Mouse (Mus musculus) limb, embryonic 15.5 days (tissue): ENCODE results near the gene Ttl. TPM values are rescaled to one million over a fixed set of nuclear protein-coding genes. Genes with fewer than 3 reads are reported as not detected.
A peak's percentile ranks its signal among the peaks of the same experiment; 100 is the strongest.

Experiments used
- ATAC-seq: fragments of 200-750 bp; cut with Nextera tagmentation; 2 replicates; pipeline ENCODE4 v1.8.0; 2017; ENCODE audit warnings: low read depth, moderate TSS enrichment; ENCODE audit not compliant: insufficient number of reproducible peaks, low FRiP score, low TSS enrichment
- H3K27ac ChIP-seq: fragments of 300-500 bp; sonication (generic); 2 replicates; pipeline ENCODE4 v1.5.1; 2015; ENCODE audit warnings: moderate library complexity, mild to moderate bottlenecking, inconsistent platforms
- H3K27me3 ChIP-seq: fragments of 300-500 bp; sonication (generic); 2 replicates; pipeline ENCODE4 v1.6.1; 2015; ENCODE audit warnings: inconsistent platforms
- H3K36me3 ChIP-seq: fragments of 300-500 bp; sonication (generic); 2 replicates; pipeline ENCODE4 v1.6.1; 2015; ENCODE audit warnings: inconsistent platforms
- H3K4me1 ChIP-seq: fragments of 300-500 bp; sonication (generic); 2 replicates; pipeline ENCODE4 v1.6.1; 2015; ENCODE audit warnings: inconsistent platforms
- H3K4me2 ChIP-seq: fragments of 300-500 bp; sonication (generic); 2 replicates; pipeline ENCODE4 v1.6.1; 2015; ENCODE audit warnings: mild to moderate bottlenecking, inconsistent platforms
- H3K4me3 ChIP-seq: fragments of 300-500 bp; sonication (generic); 2 replicates; pipeline ENCODE4 v1.5.1; 2015; ENCODE audit warnings: mild to moderate bottlenecking, inconsistent platforms
- H3K9ac ChIP-seq: fragments of 300-500 bp; sonication (generic); 2 replicates; pipeline ENCODE4 v1.6.1; 2015; ENCODE audit warnings: inconsistent platforms
- H3K9me3 ChIP-seq: fragments of 300-500 bp; sonication (generic); 2 replicates; pipeline ENCODE4 v1.6.1; 2016; ENCODE audit warnings: inconsistent platforms
- WGBS: fragments of 180-500 bp; shearing (Covaris S2); methylation state at CpG from one replicate; pipeline ENCODE4 v1.1.7; 2015; 5-methylcytosine and 5-hydroxymethylcytosine counted together
- polyA plus RNA-seq: library from polyadenylated mRNA; unstranded; fragments of >200 nt; fragmentation: Nextera tagmentation; extraction: Ambion mirVana; gene quantifications from 2 replicates; pipeline ENCODE4 v1.2.1, GENCODE M21; 2015

Ttl gene
- polyA plus RNA-seq, 1 experiment from 2014 or later: 17.2 TPM

DNA sequence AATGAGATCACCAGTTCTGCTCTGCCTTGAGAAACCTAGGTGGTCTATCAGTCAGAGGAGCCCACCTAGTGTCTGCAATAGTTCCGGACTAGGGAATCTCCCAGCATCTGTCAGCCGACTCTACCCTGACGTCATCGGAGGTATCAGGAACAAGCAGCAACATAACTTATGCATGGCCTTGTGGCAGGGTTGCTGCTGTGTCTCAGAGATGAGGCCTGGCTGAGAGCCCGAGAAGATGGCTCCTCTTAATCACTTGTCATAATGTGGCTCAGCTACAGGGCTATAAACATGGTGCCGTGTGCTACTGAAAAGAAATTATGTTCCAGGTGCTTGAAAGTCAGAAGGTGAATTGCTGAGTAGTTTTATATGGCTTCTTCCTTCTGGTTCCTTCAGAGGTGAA, 10.0 kb upstream of the Ttl start:
- H3K4me2 ChIP-seq: no peak overlapping the region
- WGBS: 84% methylated on average over 6 of the region's 6 CpGs
- no peak overlapping the region for H3K4me3 ChIP-seq
- no peaks in the 10 kb centered on the region for H3K9me3 ChIP-seq
- H3K9ac ChIP-seq: no peak overlapping the region
- H3K27ac ChIP-seq: no peak overlapping the region
- no peaks in the 10 kb centered on the region for H3K4me1 ChIP-seq
- H3K36me3 ChIP-seq: no peaks in the 10 kb centered on the region
- H3K27me3 ChIP-seq: no peaks in the 10 kb centered on the region
- no peak for ATAC-seq

DNA sequence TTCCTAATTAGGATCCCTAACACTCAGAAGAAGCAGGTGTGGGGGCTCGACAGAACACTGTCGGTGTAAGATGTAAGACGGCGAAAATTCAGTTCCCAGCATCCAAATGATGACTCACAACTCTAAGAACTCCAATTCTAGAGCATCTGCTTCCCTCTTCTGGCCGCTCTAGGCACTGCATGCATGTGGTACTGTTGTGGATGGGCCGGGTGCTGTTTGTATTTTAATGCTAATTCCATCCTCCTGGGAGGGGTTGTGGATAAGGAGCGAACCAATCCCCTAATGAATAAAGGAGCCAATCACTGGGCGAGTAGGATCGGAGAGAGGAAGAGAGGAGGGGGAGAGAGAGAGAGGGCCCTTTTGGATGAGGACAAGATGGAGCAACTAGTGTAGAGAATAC, 9.1 kb upstream of the Ttl start:
- no peaks in the 10 kb centered on the region for H3K36me3 ChIP-seq
- ATAC-seq: no peak
- WGBS: 53% methylated on average over 9 of the region's 9 CpGs
- H3K4me2 ChIP-seq: no peak overlapping the region
- no peaks in the 10 kb centered on the region for H3K27me3 ChIP-seq
- H3K9ac ChIP-seq: no peak overlapping the region
- no peak overlapping the region for H3K4me3 ChIP-seq
- H3K4me1 ChIP-seq: no peaks in the 10 kb centered on the region
- no peak overlapping the region for H3K27ac ChIP-seq
- H3K9me3 ChIP-seq: no peaks in the 10 kb centered on the region

GRCm38 (mm10) chr2:129057256-129057655, 8.5 kb upstream of the Ttl start:
- 92% methylated on average over 8 of the region's 8 CpGs for WGBS
- H3K27ac ChIP-seq: no peak overlapping the region

GRCm38 (mm10) chr2:129057920-129058361, 7.8 kb upstream of the Ttl start:
- Histone ChIP-seq H3K36me3 (no peaks in the 10 kb centered on the region), H3K9ac (no peak overlapping the region), H3K4me1 (no peaks in the 10 kb centered on the region), H3K27ac (no peak overlapping the region), H3K4me3 (no peak overlapping the region), H3K4me2 (no peak overlapping the region), H3K27me3 (no peaks in the 10 kb centered on the region), H3K9me3 (no peaks in the 10 kb centered on the region)
- WGBS: 83% methylated on average over 6 of the region's 6 CpGs
- ATAC-seq: no peak

More at GRCm38 (mm10) chr2:129057256-129057655, 8.5 kb upstream of the Ttl start:
- Histone ChIP-seq H3K4me3 (no peak overlapping the region), H3K4me2 (no peak overlapping the region), H3K9ac (no peak overlapping the region), H3K9me3 (no peaks in the 10 kb centered on the region), H3K4me1 (no peaks in the 10 kb centered on the region), H3K36me3 (no peaks in the 10 kb centered on the region), H3K27me3 (no peaks in the 10 kb centered on the region)
- ATAC-seq: no peak

DNA sequence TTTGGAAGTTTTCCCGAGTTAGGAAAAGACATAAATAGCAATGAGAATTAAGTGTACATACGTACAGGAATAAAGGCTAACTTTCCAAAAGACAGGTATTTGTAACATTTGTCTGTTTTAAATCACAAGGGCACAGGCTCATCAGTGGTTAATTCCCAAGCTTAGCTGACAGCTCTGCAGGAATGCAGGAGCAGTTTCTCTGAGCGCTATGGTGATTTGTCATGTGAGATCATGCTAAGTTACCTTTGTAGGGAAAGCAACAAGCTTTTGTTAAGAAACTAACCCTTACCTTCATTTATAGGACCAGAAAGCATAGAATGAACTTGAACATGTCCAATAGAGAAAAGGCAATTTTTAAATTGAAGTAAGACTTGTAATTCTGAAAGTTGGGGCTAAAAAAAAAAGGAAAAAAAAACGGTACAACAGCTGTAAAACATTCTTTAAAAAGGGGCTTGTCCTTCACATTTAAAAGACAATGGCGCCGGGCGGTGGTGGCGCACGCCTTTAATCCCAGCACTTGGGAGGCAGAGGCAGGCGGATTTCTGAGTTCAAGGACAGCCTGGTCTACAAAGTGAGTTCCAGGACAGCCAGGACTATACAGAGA, 4.2 kb upstream of the Ttl start:
- 71% methylated on average over 10 of the region's 10 CpGs for WGBS
- Histone ChIP-seq H3K27ac (no peak overlapping the region), H3K36me3 (no peaks in the 10 kb centered on the region), H3K4me1 (peaks cover 2% of the 10 kb centered on the region), H3K4me3 (no peak overlapping the region), H3K4me2 (no peak overlapping the region), H3K9ac (no peak overlapping the region), H3K27me3 (no peaks in the 10 kb centered on the region), H3K9me3 (no peaks in the 10 kb centered on the region)
- no peak for ATAC-seq

- H3K9ac ChIP-seq: peak overlapping the region; percentile 79
- peak; percentile 77 for ATAC-seq
- H3K36me3 ChIP-seq: peaks cover 6% of the 10 kb centered on the region; the same call in 1 of the 2 replicates
- peak overlapping the region; percentile 91 for H3K4me3 ChIP-seq
- under 1% methylated on average over 20 of the region's 20 CpGs for WGBS
- H3K4me1 ChIP-seq: peaks cover 14% of the 10 kb centered on the region
- H3K4me2 ChIP-seq: peak overlapping the region; percentile 84
- peak overlapping the region; percentile 86 for H3K27ac ChIP-seq
- no peaks in the 10 kb centered on the region for H3K27me3 ChIP-seq
- H3K9me3 ChIP-seq: no peaks in the 10 kb centered on the region
These were observed 584 bp downstream of the Ttl start for GRCm38 (mm10) chr2:129066326-129066725.

GRCm38 (mm10) chr2:129070296-129070695, 4.6 kb downstream of the Ttl start:
- no peak for ATAC-seq

GRCm38 (mm10) chr2:129078313-129078712, 12.6 kb downstream of the Ttl start:
- WGBS: 85% methylated on average over 3 of the region's 3 CpGs
- no peaks in the 10 kb centered on the region for H3K4me1 ChIP-seq
- H3K27me3 ChIP-seq: no peaks in the 10 kb centered on the region
- H3K9me3 ChIP-seq: no peaks in the 10 kb centered on the region
- peaks cover 48% of the 10 kb centered on the region for H3K36me3 ChIP-seq
- H3K4me2 ChIP-seq: no peak overlapping the region
- H3K9ac ChIP-seq: no peak overlapping the region
- no peak for ATAC-seq
- no peak overlapping the region for H3K4me3 ChIP-seq
- no peak overlapping the region for H3K27ac ChIP-seq

More at GRCm38 (mm10) chr2:129070296-129070695, 4.6 kb downstream of the Ttl start:
- 86% methylated on average over 3 of the region's 3 CpGs for WGBS
- no peaks in the 10 kb centered on the region for H3K9me3 ChIP-seq
- no peak overlapping the region for H3K4me3 ChIP-seq
- peaks cover 6% of the 10 kb centered on the region; the same call in 1 of the 2 replicates for H3K36me3 ChIP-seq
- no peak overlapping the region for H3K4me2 ChIP-seq
- no peak overlapping the region for H3K27ac ChIP-seq
- H3K27me3 ChIP-seq: no peaks in the 10 kb centered on the region
- peaks cover 14% of the 10 kb centered on the region for H3K4me1 ChIP-seq
- H3K9ac ChIP-seq: no peak overlapping the region

DNA sequence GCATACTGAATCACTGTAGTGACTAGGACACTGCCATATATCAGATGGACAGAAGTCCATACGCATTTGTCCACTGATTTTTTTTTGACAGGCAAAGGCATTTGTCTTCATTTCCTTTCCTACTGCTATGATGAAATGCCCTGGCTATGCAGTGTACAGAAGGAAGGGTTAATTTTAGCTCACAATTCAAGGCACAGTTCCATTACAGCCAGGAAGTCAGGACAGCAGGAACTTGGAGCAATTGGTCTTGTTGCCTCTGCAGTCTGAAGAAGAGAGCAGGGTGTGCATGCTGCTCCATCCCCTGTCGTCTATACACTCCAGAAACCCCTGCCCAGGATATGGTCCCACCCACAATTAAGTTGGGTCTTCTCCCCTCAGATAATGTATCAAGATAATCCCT, 13.5 kb downstream of the Ttl start:
- 74% methylated on average over 2 of the region's 2 CpGs for WGBS
- H3K9me3 ChIP-seq: no peaks in the 10 kb centered on the region
- no peaks in the 10 kb centered on the region for H3K4me1 ChIP-seq
- H3K27ac ChIP-seq: no peak overlapping the region
- no peak for ATAC-seq
- no peaks in the 10 kb centered on the region for H3K27me3 ChIP-seq
- no peak overlapping the region for H3K9ac ChIP-seq
- no peak overlapping the region for H3K4me3 ChIP-seq
- no peak overlapping the region for H3K4me2 ChIP-seq
- H3K36me3 ChIP-seq: peaks cover 48% of the 10 kb centered on the region

- H3K36me3 ChIP-seq: peaks cover 58% of the 10 kb centered on the region
- ATAC-seq: no peak
- WGBS: 70% methylated on average over 13 of the region's 13 CpGs
- H3K27me3 ChIP-seq: no peaks in the 10 kb centered on the region
- H3K9me3 ChIP-seq: no peaks in the 10 kb centered on the region
- H3K9ac ChIP-seq: no peak overlapping the region
- no peak overlapping the region for H3K27ac ChIP-seq
- no peak overlapping the region for H3K4me3 ChIP-seq
- no peak overlapping the region for H3K4me2 ChIP-seq
- no peaks in the 10 kb centered on the region for H3K4me1 ChIP-seq
These were observed 15.4 kb downstream of the Ttl start for GRCm38 (mm10) chr2:129081097-129081496.

GRCm38 (mm10) chr2:129083514-129083913, 17.8 kb downstream of the Ttl start:
- Histone ChIP-seq H3K4me2 (no peak overlapping the region), H3K4me3 (no peak overlapping the region), H3K27me3 (no peaks in the 10 kb centered on the region), H3K36me3 (peaks cover 49% of the 10 kb centered on the region), H3K4me1 (no peaks in the 10 kb centered on the region), H3K27ac (no peak overlapping the region), H3K9ac (no peak overlapping the region), H3K9me3 (no peaks in the 10 kb centered on the region)
- 93% methylated on average over 5 of the region's 5 CpGs for WGBS
- no peak for ATAC-seq

- no peaks in the 10 kb centered on the region for H3K27me3 ChIP-seq
- 48% methylated on average over 2 of the region's 2 CpGs for WGBS
These were observed 19.2 kb downstream of the Ttl start for GRCm38 (mm10) chr2:129084959-129085358.

DNA sequence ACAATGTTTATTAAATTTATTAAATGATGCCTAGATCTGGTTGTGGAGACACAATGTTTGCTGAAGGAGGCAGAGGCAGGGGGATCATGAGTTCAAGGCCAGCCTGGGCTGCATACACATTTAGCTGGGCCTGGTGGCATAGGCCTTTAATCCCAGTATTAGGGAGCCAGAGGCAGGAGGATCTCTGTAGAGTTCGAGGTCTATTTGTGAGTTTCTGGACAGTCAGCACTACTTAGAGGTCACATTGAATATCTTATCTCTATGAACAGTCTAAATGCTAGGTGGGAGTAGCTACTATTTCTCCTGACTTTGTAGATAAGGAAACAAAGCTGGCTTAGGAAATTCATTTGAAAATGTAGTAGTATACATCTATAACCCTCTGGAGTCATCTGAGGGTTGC, 21.8 kb downstream of the Ttl start:
- H3K9me3 ChIP-seq: no peaks in the 10 kb centered on the region
- no peak overlapping the region for H3K4me3 ChIP-seq
- H3K27ac ChIP-seq: no peak overlapping the region
- no peaks in the 10 kb centered on the region for H3K27me3 ChIP-seq
- WGBS: 87% methylated on average over 1 of the region's 1 CpGs
- H3K4me2 ChIP-seq: no peak overlapping the region
- H3K9ac ChIP-seq: no peak overlapping the region
- H3K36me3 ChIP-seq: peaks cover 64% of the 10 kb centered on the region
- no peak for ATAC-seq
- no peaks in the 10 kb centered on the region for H3K4me1 ChIP-seq

More at GRCm38 (mm10) chr2:129084959-129085358, 19.2 kb downstream of the Ttl start:
- no peak overlapping the region for H3K4me2 ChIP-seq
- H3K9me3 ChIP-seq: no peaks in the 10 kb centered on the region
- peaks cover 50% of the 10 kb centered on the region for H3K36me3 ChIP-seq
- H3K9ac ChIP-seq: no peak overlapping the region
- H3K4me1 ChIP-seq: no peaks in the 10 kb centered on the region
- H3K27ac ChIP-seq: no peak overlapping the region
- H3K4me3 ChIP-seq: no peak overlapping the region
- ATAC-seq: no peak
